Mouse (Mus musculus) liver, adult 2 months (tissue): ENCODE data around the gene Glp1r.

ENCODE experiments used
- CTCF ChIP-seq: fragments of 200-500 bp; IDR thresholded peaks from 2 replicates; pipeline ENCODE4 v1.5.1; 2011; ENCODE audit warnings: low read depth, low read length, control low read depth
- POLR2A ChIP-seq: fragments of 200-500 bp; IDR thresholded peaks from 2 replicates; pipeline ENCODE4 v1.6.1; 2011; ENCODE audit warnings: low read length, control low read depth; ENCODE audit not compliant: insufficient read depth; ENCODE audit errors: extremely low read depth

- TF ChIP-seq POLR2A: no peak
- TF ChIP-seq CTCF: no peak
Measured at GRCm38 (mm10) chr17:30907577-30907976, 6.0 kb downstream of the Glp1r start.
